Mouse (Mus musculus): ENCODE results near the gene Ppp1r15a. TPM values are rescaled to one million over a fixed set of nuclear protein-coding genes. Genes with fewer than 3 reads are reported as not detected.

The Ppp1r15a gene
- total and polyA plus RNA-seq, 3 experiments = 11.7 to 37.1 (median 13.9) TPM

DNA sequence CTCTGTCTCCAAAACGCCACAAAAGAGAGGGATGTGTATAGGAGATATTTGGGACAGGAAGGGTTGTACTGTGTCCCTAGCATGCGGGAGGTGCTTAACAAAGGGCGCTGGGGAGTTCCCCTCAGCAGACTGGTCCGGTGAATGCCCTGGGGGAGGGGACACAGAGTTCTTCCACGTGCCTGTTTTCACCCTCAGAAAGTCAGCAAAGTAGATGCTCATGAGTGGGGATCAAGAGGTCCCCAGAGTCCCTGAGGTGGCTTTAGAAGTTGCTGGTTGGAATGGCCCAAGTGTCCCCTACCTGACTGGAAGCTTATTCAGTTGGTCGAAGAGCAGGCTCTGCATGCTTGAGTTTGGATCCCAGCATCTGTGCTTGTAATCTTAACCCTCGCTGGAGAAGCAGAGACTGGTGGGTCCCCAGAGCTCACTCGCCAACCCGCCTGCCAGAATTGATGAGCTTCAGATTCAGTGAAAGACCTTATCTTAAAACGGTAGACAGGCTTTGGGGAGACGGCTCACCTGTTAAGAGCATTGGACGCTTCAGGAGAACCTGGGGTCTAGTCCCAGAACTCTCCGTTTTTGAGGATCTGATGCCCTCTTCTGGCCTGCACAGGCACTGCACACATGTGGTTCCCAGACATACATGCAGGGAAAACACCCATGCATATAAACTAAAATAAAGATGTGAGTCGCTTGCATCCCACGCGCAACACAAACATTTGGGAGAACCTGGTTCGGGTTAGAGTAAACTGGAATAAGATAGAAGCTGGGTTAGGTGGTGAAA is 35.0 kb upstream of the Ppp1r15a start (continued):
- TF ChIP-seq RCOR1 (conservative IDR thresholded peaks at IDR 0.05; ENCODE audit: low read depth, low read length) = no peak
- TF ChIP-seq USF2 (conservative IDR thresholded peaks at IDR 0.05; ENCODE audit: low read depth, low read length) = no peak
- peak; percentile 60 for TF ChIP-seq MAX (IDR thresholded peaks at IDR 0.05; ENCODE audit: low read length)
- TF ChIP-seq EP300 (IDR thresholded peaks at IDR 0.05; ENCODE audit: low read length) = no peak
- TF ChIP-seq MEF2A (IDR thresholded peaks at IDR 0.05; ENCODE audit: borderline replicate concordance, low read depth, low read length) = no peak
- TF ChIP-seq JUN (IDR thresholded peaks at IDR 0.05; ENCODE audit: insufficient read depth, low read depth, low read length) = no peak
- TF ChIP-seq IRF4 (IDR thresholded peaks at IDR 0.05; ENCODE audit: low read depth, low read length) = no peak; the same call in 1 of the 2 replicates
- no peak; the same call in 1 of the 2 replicates for TF ChIP-seq TCF12 (IDR thresholded peaks at IDR 0.05; ENCODE audit: low read depth, low read length)
- TF ChIP-seq RAD21 (IDR thresholded peaks at IDR 0.05; ENCODE audit: low read depth, low read length) = peak; percentile 83
- TF ChIP-seq ELF1 (IDR thresholded peaks at IDR 0.05; ENCODE audit: low read depth, low read length) = no peak
- TF ChIP-seq MAZ (IDR thresholded peaks at IDR 0.05; ENCODE audit: low read depth, low read length) = peak; percentile 68; the same call in 1 of the 2 replicates
- no peak for TF ChIP-seq NELFE (IDR thresholded peaks at IDR 0.05; ENCODE audit: low read depth, low read length)
- no peak for TF ChIP-seq ZNF384 (IDR thresholded peaks at IDR 0.05; ENCODE audit: low read depth, low read length)
- no peak for TF ChIP-seq GABPA (IDR thresholded peaks at IDR 0.05; ENCODE audit: insufficient replicate concordance, low read depth, low read length)
- no peak for TF ChIP-seq CHD1 (IDR thresholded peaks at IDR 0.05; ENCODE audit: low read depth, low read length)
- peak; percentile 55; the same call in 1 of the 2 replicates for TF ChIP-seq SIN3A (IDR thresholded peaks at IDR 0.05; ENCODE audit: low read length)

DNA sequence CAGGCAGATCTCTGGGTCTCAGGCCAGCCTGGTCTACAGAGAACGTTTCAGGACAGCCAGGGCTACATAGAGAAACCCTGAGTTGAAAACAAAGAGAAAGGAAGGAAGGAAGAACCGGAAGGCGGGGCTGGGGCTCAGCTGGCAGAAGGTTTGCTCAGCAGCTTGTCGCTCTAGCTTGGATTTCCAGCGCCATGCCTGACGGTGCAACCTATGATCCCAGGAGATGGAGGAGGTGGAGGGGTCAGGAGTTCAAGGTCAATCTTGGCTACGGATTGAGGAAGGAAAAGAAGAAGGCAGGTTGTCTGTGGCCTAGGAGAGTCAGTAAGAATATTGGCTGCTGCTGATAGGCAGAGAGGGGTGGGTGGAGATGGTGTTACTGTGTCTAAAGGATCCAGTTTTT is 34.2 kb upstream of the Ppp1r15a start:
- H3K4me3 ChIP-seq (replicated peaks in 1 of 3; ENCODE audit: low read depth in 2 of 3, low read length in 2 of 3, poor library complexity in 1 of 3) = peak overlapping the region in 1 of 3 experiments; percentile 48
- no peak overlapping the region for H3K4me2 ChIP-seq (ENCODE audit: insufficient read depth, low read depth, poor library complexity, severe bottlenecking)
- H3K27ac ChIP-seq (ENCODE audit: insufficient read depth, low read depth) = no peak overlapping the region
- H3K9ac ChIP-seq (ENCODE audit: insufficient read depth, low read depth) = no peak overlapping the region
- TF ChIP-seq RAD21 (IDR thresholded peaks at IDR 0.05; ENCODE audit: low read depth, low read length) = no peak
- no peak for TF ChIP-seq E2F4 (IDR thresholded peaks at IDR 0.05; ENCODE audit: insufficient replicate concordance, low read depth, low read length)
- no peak for TF ChIP-seq POLR2A (IDR thresholded peaks at IDR 0.05; ENCODE audit: low read depth, low read length)
- no peak for TF ChIP-seq KAT2A (IDR thresholded peaks at IDR 0.05; ENCODE audit: insufficient replicate concordance, low read length)
- TF ChIP-seq MAX (IDR thresholded peaks at IDR 0.05; ENCODE audit: low read length) = no peak
- TF ChIP-seq EP300 (IDR thresholded peaks at IDR 0.05; ENCODE audit: low read length) = no peak
- TF ChIP-seq MAFK (IDR thresholded peaks at IDR 0.05; ENCODE audit: insufficient replicate concordance, low read length) = no peak
- no peak for TF ChIP-seq ELF1 (IDR thresholded peaks at IDR 0.05; ENCODE audit: low read depth, low read length)
- no peak for TF ChIP-seq TBP (conservative IDR thresholded peaks at IDR 0.05; ENCODE audit: low read depth, low read length)
- no peak for TF ChIP-seq NELFE (IDR thresholded peaks at IDR 0.05; ENCODE audit: low read depth, low read length)
- TF ChIP-seq MYC (IDR thresholded peaks at IDR 0.05; ENCODE audit: low read depth, low read length) = no peak
- TF ChIP-seq SIN3A (IDR thresholded peaks at IDR 0.05; ENCODE audit: low read length) = no peak
- no peak for TF ChIP-seq ZNF384 (IDR thresholded peaks at IDR 0.05; ENCODE audit: low read depth, low read length)
- TF ChIP-seq TCF12 (IDR thresholded peaks at IDR 0.05; ENCODE audit: low read depth, low read length) = no peak
- TF ChIP-seq ETS1 (conservative IDR thresholded peaks at IDR 0.05; ENCODE audit: low read depth, low read length) = no peak
- no peak for TF ChIP-seq HCFC1 (IDR thresholded peaks at IDR 0.05; ENCODE audit: low read depth, low read length)
- TF ChIP-seq IRF4 (IDR thresholded peaks at IDR 0.05; ENCODE audit: low read depth, low read length) = no peak
- TF ChIP-seq MAZ (IDR thresholded peaks at IDR 0.05; ENCODE audit: low read depth, low read length) = no peak
- no peak for TF ChIP-seq POLR2AphosphoS2 (IDR thresholded peaks at IDR 0.05; ENCODE audit: low read depth, low read length)
- TF ChIP-seq RCOR1 (conservative IDR thresholded peaks at IDR 0.05; ENCODE audit: low read depth, low read length) = no peak
- peaks cover 0 to 5% of the 10 kb centered on the region in 2 experiments for H3K36me3 ChIP-seq (replicated peaks in 1 of 2; ENCODE audit: control insufficient read depth in 1 of 2, insufficient read depth in 1 of 2, low read length in 1 of 2)
- H3K79me2 ChIP-seq (replicated peaks; ENCODE audit: control insufficient read depth, extremely low read depth, insufficient read depth, poor library complexity, severe bottlenecking) = no peaks in the 10 kb centered on the region
- H3K4me1 ChIP-seq (ENCODE audit: control insufficient read depth in 1 of 2, insufficient read depth in 2 of 2) = peaks cover 0 to 47% of the 10 kb centered on the region in 2 experiments; a peak in 2 of 4 replicates
- H3K9me3 ChIP-seq (replicated peaks; ENCODE audit: low read length) = no peaks in the 10 kb centered on the region
- in situ Hi-C loops (cut with MboI; ENCODE audit: low pct_ligation_motif_present, low pct_unique_long_range_greater_than_20kb, low sequenced_read_pairs) (loop anchor here (5.0 kb wide), 1 partner anchor 93 kb away; the partner anchor contains the start of gene Bax), dilution Hi-C loops (cut with MboI; ENCODE audit: extremely low pct_ligation_motif_present, extremely low pct_unique_long_range_greater_than_20kb, low sequenced_read_pairs) (no loop called here)
- DNase-seq (ENCODE audit: extremely low read depth) = no peak
- H3K27me3 ChIP-seq (replicated peaks) = no peaks in the 10 kb centered on the region

All from CH12.LX (cell line).